Mouse (Mus musculus): ENCODE results near the gene Tmem121b. TPM values are rescaled to one million over a fixed set of nuclear protein-coding genes. Genes with fewer than 3 reads are reported as not detected.

The Tmem121b gene
- polyA plus RNA-seq, 1 experiment = 0.01 TPM

- Histone ChIP-seq H3K27me3 (ENCODE audit: control insufficient read depth, insufficient read depth, insufficient read length) (no peaks in the 10 kb centered on the region), H3K79me2 (ENCODE audit: control insufficient read depth, insufficient read depth) (peaks cover 26% of the 10 kb centered on the region), H3K4me3 (no peak overlapping the region), H3ac (ENCODE audit: control insufficient read depth, insufficient read length) (no peak overlapping the region), H3K4me2 (ENCODE audit: low read depth) (no peak overlapping the region), H3K36me3 (ENCODE audit: control insufficient read depth, insufficient read depth) (peaks cover 12% of the 10 kb centered on the region)
- TF ChIP-seq REST (IDR thresholded peaks at IDR 0.05; ENCODE audit: insufficient read depth, insufficient read length) (no peak), MAX (IDR thresholded peaks at IDR 0.05; ENCODE audit: low read depth) (no peak), E2F4 (IDR thresholded peaks at IDR 0.05; ENCODE audit: insufficient read depth) (no peak), TCF12 (IDR thresholded peaks at IDR 0.05; ENCODE audit: insufficient read depth, poor library complexity, severe bottlenecking) (no peak), MYOG (IDR thresholded peaks at IDR 0.05; ENCODE audit: control insufficient read depth in 1 of 3, insufficient read depth in 1 of 3, insufficient read length in 2 of 3, low read depth in 2 of 3) (no peak), POLR2A (IDR thresholded peaks at IDR 0.05; ENCODE audit: insufficient read length, low read depth) (no peak), USF1 (IDR thresholded peaks at IDR 0.05; ENCODE audit: low read depth) (no peak), MYOD1 (IDR thresholded peaks at IDR 0.05; ENCODE audit: control insufficient read depth in 1 of 3, insufficient read length in 2 of 3, low read depth in 2 of 3) (no peak), SRF (IDR thresholded peaks at IDR 0.05; ENCODE audit: control insufficient read depth, insufficient read length, low read depth) (no peak), POLR2AphosphoS2 (IDR thresholded peaks at IDR 0.05; ENCODE audit: insufficient read length, low read depth) (no peak), TCF3 (IDR thresholded peaks at IDR 0.05; ENCODE audit: insufficient read length, low read depth) (no peak), CEBPB (IDR thresholded peaks at IDR 0.05; ENCODE audit: insufficient read depth, poor library complexity, severe bottlenecking) (no peak)
These were observed 18.3 kb downstream of the Tmem121b start for GRCm38 (mm10) chr6:120475288-120475687.

- H3K36me3 ChIP-seq (ENCODE audit: control insufficient read depth, insufficient read depth) = peaks cover 3% of the 10 kb centered on the region
- H3K4me3 ChIP-seq = no peak overlapping the region
- no peaks in the 10 kb centered on the region for H3K27me3 ChIP-seq (ENCODE audit: control insufficient read depth, insufficient read depth, insufficient read length)
- peaks cover 41% of the 10 kb centered on the region for H3K79me2 ChIP-seq (ENCODE audit: control insufficient read depth, insufficient read depth)
- no peak overlapping the region for H3ac ChIP-seq (ENCODE audit: control insufficient read depth, insufficient read length)
- TF ChIP-seq MYOD1 (IDR thresholded peaks at IDR 0.05; ENCODE audit: control insufficient read depth in 1 of 3, insufficient read length in 2 of 3, low read depth in 2 of 3) (peak in 2 of 3 experiments; percentile 37), MYOG (IDR thresholded peaks at IDR 0.05; ENCODE audit: control insufficient read depth in 1 of 3, insufficient read depth in 1 of 3, insufficient read length in 2 of 3, low read depth in 2 of 3) (peak in 1 of 3 experiments; percentile 15), TCF12 (IDR thresholded peaks at IDR 0.05; ENCODE audit: insufficient read depth, poor library complexity, severe bottlenecking) (no peak)
- no peak overlapping the region for H3K4me2 ChIP-seq (ENCODE audit: low read depth)
These were observed 20.2 kb downstream of the Tmem121b start for GRCm38 (mm10) chr6:120473427-120473826.

GRCm38 (mm10) chr6:120472455-120473140 lies 21.0 kb downstream of the Tmem121b start:
- H3K79me2 ChIP-seq (ENCODE audit: control insufficient read depth, insufficient read depth) = peaks cover 50% of the 10 kb centered on the region
- no peak overlapping the region for H3ac ChIP-seq (ENCODE audit: control insufficient read depth, insufficient read length)
- no peak for TF ChIP-seq TCF12 (IDR thresholded peaks at IDR 0.05; ENCODE audit: insufficient read depth, poor library complexity, severe bottlenecking)
- TF ChIP-seq CEBPB (IDR thresholded peaks at IDR 0.05; ENCODE audit: insufficient read depth, poor library complexity, severe bottlenecking) = no peak
- no peak for TF ChIP-seq USF1 (IDR thresholded peaks at IDR 0.05; ENCODE audit: low read depth)
- no peak for TF ChIP-seq POLR2A (IDR thresholded peaks at IDR 0.05; ENCODE audit: insufficient read length, low read depth)
- no peak for TF ChIP-seq MAX (IDR thresholded peaks at IDR 0.05; ENCODE audit: low read depth)
- no peak for TF ChIP-seq MYOG (IDR thresholded peaks at IDR 0.05; ENCODE audit: control insufficient read depth in 1 of 3, insufficient read depth in 1 of 3, insufficient read length in 2 of 3, low read depth in 2 of 3)
- no peak for TF ChIP-seq MYOD1 (IDR thresholded peaks at IDR 0.05; ENCODE audit: control insufficient read depth in 1 of 3, insufficient read length in 2 of 3, low read depth in 2 of 3)
- TF ChIP-seq SRF (IDR thresholded peaks at IDR 0.05; ENCODE audit: control insufficient read depth, insufficient read length, low read depth) = no peak
- TF ChIP-seq REST (IDR thresholded peaks at IDR 0.05; ENCODE audit: insufficient read depth, insufficient read length) = no peak
- no peak for TF ChIP-seq TCF3 (IDR thresholded peaks at IDR 0.05; ENCODE audit: insufficient read length, low read depth)
- TF ChIP-seq POLR2AphosphoS2 (IDR thresholded peaks at IDR 0.05; ENCODE audit: insufficient read length, low read depth) = no peak
- no peak for TF ChIP-seq E2F4 (IDR thresholded peaks at IDR 0.05; ENCODE audit: insufficient read depth)
- no peaks in the 10 kb centered on the region for H3K27me3 ChIP-seq (ENCODE audit: control insufficient read depth, insufficient read depth, insufficient read length)
- no peak overlapping the region for H3K4me2 ChIP-seq (ENCODE audit: low read depth)
- no peak overlapping the region for H3K4me3 ChIP-seq
- peaks cover 2% of the 10 kb centered on the region for H3K36me3 ChIP-seq (ENCODE audit: control insufficient read depth, insufficient read depth)

- no peak overlapping the region for H3K4me2 ChIP-seq (ENCODE audit: low read depth)
- no peak overlapping the region for H3ac ChIP-seq (ENCODE audit: control insufficient read depth, insufficient read length)
These were observed 21.6 kb downstream of the Tmem121b start for GRCm38 (mm10) chr6:120471991-120472441.

More at GRCm38 (mm10) chr6:120471991-120472441, 21.6 kb downstream of the Tmem121b start:
- peaks cover 56% of the 10 kb centered on the region for H3K79me2 ChIP-seq (ENCODE audit: control insufficient read depth, insufficient read depth)
- H3K4me3 ChIP-seq = no peak overlapping the region
- TF ChIP-seq TCF12 (IDR thresholded peaks at IDR 0.05; ENCODE audit: insufficient read depth, poor library complexity, severe bottlenecking) (no peak), USF1 (IDR thresholded peaks at IDR 0.05; ENCODE audit: low read depth) (no peak), POLR2A (IDR thresholded peaks at IDR 0.05; ENCODE audit: insufficient read length, low read depth) (no peak), MYOG (IDR thresholded peaks at IDR 0.05; ENCODE audit: control insufficient read depth in 1 of 3, insufficient read depth in 1 of 3, insufficient read length in 2 of 3, low read depth in 2 of 3) (no peak), E2F4 (IDR thresholded peaks at IDR 0.05; ENCODE audit: insufficient read depth) (no peak), MAX (IDR thresholded peaks at IDR 0.05; ENCODE audit: low read depth) (no peak), TCF3 (IDR thresholded peaks at IDR 0.05; ENCODE audit: insufficient read length, low read depth) (no peak), POLR2AphosphoS2 (IDR thresholded peaks at IDR 0.05; ENCODE audit: insufficient read length, low read depth) (no peak), MYOD1 (IDR thresholded peaks at IDR 0.05; ENCODE audit: control insufficient read depth in 1 of 3, insufficient read length in 2 of 3, low read depth in 2 of 3) (no peak), REST (IDR thresholded peaks at IDR 0.05; ENCODE audit: insufficient read depth, insufficient read length) (no peak), CEBPB (IDR thresholded peaks at IDR 0.05; ENCODE audit: insufficient read depth, poor library complexity, severe bottlenecking) (no peak), SRF (IDR thresholded peaks at IDR 0.05; ENCODE audit: control insufficient read depth, insufficient read length, low read depth) (no peak)
- H3K36me3 ChIP-seq (ENCODE audit: control insufficient read depth, insufficient read depth) = no peaks in the 10 kb centered on the region
- H3K27me3 ChIP-seq (ENCODE audit: control insufficient read depth, insufficient read depth, insufficient read length) = no peaks in the 10 kb centered on the region

Data from myocyte (in vitro differentiated cells).